Mouse (Mus musculus) embryonic fibroblast, embryonic 13.5 days (primary cell): ENCODE data around the gene Frmd6.

Experiments
- CTCF ChIP-seq: IDR thresholded peaks from 2 replicates; pipeline ENCODE4 v1.5.1; 2011; ENCODE audit warnings: mild to moderate bottlenecking, control low read depth, low read length, moderate library complexity, borderline replicate concordance; ENCODE audit not compliant: insufficient read depth
- POLR2A ChIP-seq: IDR thresholded peaks from 2 replicates; pipeline ENCODE4 v1.6.1; 2011; ENCODE audit warnings: low read depth, mild to moderate bottlenecking, control low read depth, low read length, moderate library complexity

- TF ChIP-seq CTCF (no peak), POLR2A (no peak)
These were observed 86.5 kb downstream of the Frmd6 start for GRCm38 (mm10) chr12:70911676-70912379.
